Mouse (Mus musculus) kidney, adult 10 weeks (tissue): ENCODE measurements around the gene Olfr1255. TPM values are rescaled to one million over a fixed set of nuclear protein-coding genes. Genes with fewer than 3 reads are reported as not detected.

Experiments used
- polyA plus RNA-seq: library from polyadenylated mRNA; stranded (reverse); fragments of 350-450 nt; fragmentation: Illumina TruSeq; extraction: RNeasy Lipid Tissue Mini Kit (QIAGEN cat#74804); gene quantifications from one replicate; pipeline ENCODE4 v1.2.3, GENCODE M21; 2014; ENCODE audit warnings: low read depth, low replicate concordance

Olfr1255 gene
- polyA plus RNA-seq: not detected

GRCm38 (mm10) chr2:89811751-89812150, at the start of gene Olfr1255:
Olfr1255 (plus strand) TSS chr2:89812051.

GRCm38 (mm10) chr2:89793519-89793918, 18.3 kb upstream of the Olfr1255 start, which contains the start of gene Olfr1254:
Olfr1254 (minus strand) TSS chr2:89793619.

GRCm38 (mm10) chr2:89841455-89841854, 29.6 kb downstream of the Olfr1255 start, which contains the start of gene Olfr1256:
Olfr1256 (minus strand) TSS chr2:89841555.

GRCm38 (mm10) chr2:89848105-89848504, 36.3 kb downstream of the Olfr1255 start, which contains the start of gene Olfr48:
Olfr48 (minus strand) TSS chr2:89848205.

Other genes with a start within 250 kb of the Olfr1255 start
- not detected for gene Olfr1245, start 233.6 kb upstream of the Olfr1255 start, polyA plus RNA-seq
- gene Olfr1246, start 218.9 kb upstream of the Olfr1255 start, polyA plus RNA-seq: not detected
- gene Olfr1247, start 197.9 kb upstream of the Olfr1255 start, polyA plus RNA-seq: not detected
- not detected for gene Olfr1248, start 193.8 kb upstream of the Olfr1255 start, polyA plus RNA-seq
- gene Olfr1249, start 177.1 kb upstream of the Olfr1255 start, polyA plus RNA-seq: not detected
- not detected for gene Olfr1250, start 150.6 kb upstream of the Olfr1255 start, polyA plus RNA-seq
- gene Olfr1251, start 140.1 kb upstream of the Olfr1255 start, polyA plus RNA-seq: not detected
- not detected for gene Olfr1252, start 87.0 kb upstream of the Olfr1255 start, polyA plus RNA-seq
- not detected for gene Olfr1253, start 55.0 kb upstream of the Olfr1255 start, polyA plus RNA-seq
- not detected for gene Olfr1254, start 18.4 kb upstream of the Olfr1255 start, polyA plus RNA-seq
- gene Olfr1256, start 29.5 kb downstream of the Olfr1255 start, polyA plus RNA-seq: not detected
- not detected for gene Olfr48, start 36.2 kb downstream of the Olfr1255 start, polyA plus RNA-seq
- not detected for gene Olfr1257, start 66.4 kb downstream of the Olfr1255 start, polyA plus RNA-seq
- gene Olfr1258, start 115.3 kb downstream of the Olfr1255 start, polyA plus RNA-seq: not detected
- not detected for gene Olfr1259, start 136.6 kb downstream of the Olfr1255 start, polyA plus RNA-seq
- gene Olfr1260, start 162.3 kb downstream of the Olfr1255 start, polyA plus RNA-seq: not detected
- gene Olfr1261, start 179.2 kb downstream of the Olfr1255 start, polyA plus RNA-seq: not detected
- not detected for gene Olfr1262, start 188.1 kb downstream of the Olfr1255 start, polyA plus RNA-seq
- gene Olfr1263, start 200.1 kb downstream of the Olfr1255 start, polyA plus RNA-seq: not detected
- gene Olfr1264, start 213.5 kb downstream of the Olfr1255 start, polyA plus RNA-seq: not detected
- not detected for gene Olfr1265, start 223.3 kb downstream of the Olfr1255 start, polyA plus RNA-seq